Mouse (Mus musculus): ENCODE data around the gene Soga1. TPM values are rescaled to one million over a fixed set of nuclear protein-coding genes. Genes with fewer than 3 reads are reported as not detected.

Gene Soga1
- polyA plus RNA-seq, 1 experiment from 2014 or later: 8.2 TPM

DNA sequence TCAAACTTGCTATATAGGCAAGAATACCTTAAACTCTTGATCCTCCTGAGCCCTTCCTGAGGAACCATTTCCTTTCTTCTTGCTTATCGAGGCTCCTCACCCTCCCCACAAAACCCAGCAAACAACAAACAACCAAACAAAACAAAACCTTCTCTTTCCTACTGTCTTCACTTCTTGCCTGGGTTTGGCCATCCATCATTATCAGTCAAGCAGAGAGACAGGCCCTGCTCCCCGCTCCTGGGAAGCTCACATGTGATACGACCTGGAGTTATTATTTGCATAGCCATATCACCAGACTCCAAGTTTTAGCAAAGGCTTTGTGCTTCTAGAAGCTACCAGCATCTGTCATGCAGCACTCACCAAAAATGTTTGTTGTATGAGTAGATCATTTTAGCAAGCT is 91.7 kb downstream of the Soga1 start:
- 89% methylated on average over 3 of the region's 3 CpGs for WGBS
- no peak for ATAC-seq (replicated peaks; ENCODE audit: low FRiP score)

DNA sequence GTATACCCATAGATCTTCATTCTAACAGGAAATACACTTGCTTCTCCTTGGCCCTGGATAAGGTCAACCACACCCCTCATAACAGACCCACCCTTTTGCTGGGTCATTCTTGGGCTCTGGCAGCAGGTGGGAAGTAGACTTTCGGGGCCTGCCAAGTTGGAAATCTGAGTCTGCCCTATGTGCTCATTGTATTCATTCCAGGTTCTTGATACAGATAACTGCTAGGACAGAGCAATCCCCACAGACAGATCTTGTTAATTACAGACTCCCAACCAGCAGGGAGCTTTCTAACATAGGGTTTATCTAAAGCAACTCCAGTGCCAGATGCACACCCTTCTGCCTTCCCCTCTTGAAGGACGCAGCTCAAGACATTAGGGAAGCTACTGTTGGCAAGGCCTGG is 96.2 kb downstream of the Soga1 start:
- H3K27ac ChIP-seq (ENCODE audit: low read depth, low read length): no peak overlapping the region
- H3K36me3 ChIP-seq (ENCODE audit: control insufficient read depth, insufficient read depth, low read length): no peaks in the 10 kb centered on the region
- no peak overlapping the region for H3K4me2 ChIP-seq (ENCODE audit: low read depth, low read length, severe bottlenecking)
- no peaks in the 10 kb centered on the region for H3K9me3 ChIP-seq (ENCODE audit: control insufficient read depth, low read length)
- WGBS: 78% methylated on average over 2 of the region's 2 CpGs
- ATAC-seq (replicated peaks; ENCODE audit: low FRiP score) (no peak), DNase-seq (ENCODE audit: low spot score) (no peak)
- no peaks in the 10 kb centered on the region for H3K4me1 ChIP-seq (replicated peaks; ENCODE audit: control insufficient read depth, insufficient read depth, low read length)
- no peaks in the 10 kb centered on the region for H3K27me3 ChIP-seq (ENCODE audit: control insufficient read depth, insufficient read depth, low read length)
- no peak overlapping the region for H3K4me3 ChIP-seq (ENCODE audit: low read depth, low read length)
- H3K9ac ChIP-seq (ENCODE audit: low read length): no peak overlapping the region

More for the DNA sequence above, 91.7 kb downstream of the Soga1 start:
- Histone ChIP-seq H3K36me3 (ENCODE audit: control insufficient read depth, insufficient read depth, low read length) (no peaks in the 10 kb centered on the region), H3K4me3 (ENCODE audit: low read depth, low read length) (no peak overlapping the region), H3K4me2 (ENCODE audit: low read depth, low read length, severe bottlenecking) (no peak overlapping the region), H3K27me3 (ENCODE audit: control insufficient read depth, insufficient read depth, low read length) (no peaks in the 10 kb centered on the region), H3K9me3 (ENCODE audit: control insufficient read depth, low read length) (no peaks in the 10 kb centered on the region), H3K27ac (ENCODE audit: low read depth, low read length) (no peak overlapping the region), H3K4me1 (replicated peaks; ENCODE audit: control insufficient read depth, insufficient read depth, low read length) (peaks cover 6% of the 10 kb centered on the region; the same call in 1 of the 2 replicates), H3K9ac (ENCODE audit: low read length) (no peak overlapping the region)
- no peak for DNase-seq (ENCODE audit: low spot score)

DNA sequence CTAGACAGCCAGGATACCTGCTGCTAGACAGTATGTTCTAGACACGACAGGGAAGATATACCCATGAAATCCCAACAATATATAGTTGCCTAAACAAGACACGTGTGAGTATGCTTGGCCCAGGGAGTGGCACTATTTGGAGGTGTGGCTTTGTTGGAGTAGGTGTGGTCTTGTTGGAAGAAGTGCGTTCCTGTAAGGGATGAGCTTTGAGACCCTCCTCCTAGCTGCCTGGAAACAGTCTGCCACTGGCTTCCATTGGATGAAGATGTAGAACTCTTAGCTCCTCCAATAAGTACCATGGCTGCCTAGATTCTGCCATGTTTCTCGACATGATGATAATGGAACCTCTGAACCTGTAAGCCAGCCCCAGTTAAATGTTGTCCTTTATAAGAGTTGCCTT is 97.8 kb downstream of the Soga1 start:
- DNase-seq (ENCODE audit: low spot score) (no peak), ATAC-seq (replicated peaks; ENCODE audit: low FRiP score) (no peak)
- Histone ChIP-seq H3K27me3 (ENCODE audit: control insufficient read depth, insufficient read depth, low read length) (no peaks in the 10 kb centered on the region), H3K4me2 (ENCODE audit: low read depth, low read length, severe bottlenecking) (no peak overlapping the region), H3K4me3 (ENCODE audit: low read depth, low read length) (no peak overlapping the region), H3K36me3 (ENCODE audit: control insufficient read depth, insufficient read depth, low read length) (no peaks in the 10 kb centered on the region), H3K9me3 (ENCODE audit: control insufficient read depth, low read length) (no peaks in the 10 kb centered on the region), H3K9ac (ENCODE audit: low read length) (no peak overlapping the region), H3K27ac (ENCODE audit: low read depth, low read length) (no peak overlapping the region), H3K4me1 (replicated peaks; ENCODE audit: control insufficient read depth, insufficient read depth, low read length) (no peaks in the 10 kb centered on the region)
- WGBS: 87% methylated on average over 4 of the region's 4 CpGs

DNA sequence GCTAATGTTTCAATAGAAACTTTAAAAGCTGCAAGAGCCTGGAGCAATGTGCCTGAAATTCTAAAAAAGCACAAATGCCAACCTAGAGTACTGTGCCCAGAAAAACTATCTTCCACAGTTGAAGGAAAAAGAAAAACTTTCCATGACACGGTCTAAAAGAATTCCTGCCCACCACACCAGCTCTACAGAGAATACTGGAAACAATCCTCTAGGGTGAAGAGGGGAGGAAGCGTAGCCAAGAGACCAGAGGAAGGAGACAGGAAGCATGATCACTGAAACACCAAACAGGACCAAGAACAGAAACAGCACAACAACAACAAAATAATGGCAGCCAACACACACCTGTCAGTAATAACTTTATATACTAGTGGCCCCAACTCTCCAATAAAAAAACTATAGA is 99.0 kb downstream of the Soga1 start:
- Histone ChIP-seq H3K27me3 (ENCODE audit: control insufficient read depth, insufficient read depth, low read length) (no peaks in the 10 kb centered on the region), H3K4me2 (ENCODE audit: low read depth, low read length, severe bottlenecking) (no peak overlapping the region), H3K36me3 (ENCODE audit: control insufficient read depth, insufficient read depth, low read length) (no peaks in the 10 kb centered on the region), H3K9me3 (ENCODE audit: control insufficient read depth, low read length) (no peaks in the 10 kb centered on the region), H3K9ac (ENCODE audit: low read length) (no peak overlapping the region), H3K4me3 (ENCODE audit: low read depth, low read length) (no peak overlapping the region), H3K27ac (ENCODE audit: low read depth, low read length) (no peak overlapping the region), H3K4me1 (replicated peaks; ENCODE audit: control insufficient read depth, insufficient read depth, low read length) (no peaks in the 10 kb centered on the region)
- 89% methylated on average over 2 of the region's 2 CpGs for WGBS
- ATAC-seq (replicated peaks; ENCODE audit: low FRiP score) (no peak), DNase-seq (ENCODE audit: low spot score) (no peak)

GRCm38 (mm10) chr2:156976711-156977110 is 102.3 kb downstream of the Soga1 start:
- H3K4me2 ChIP-seq (ENCODE audit: low read depth, low read length, severe bottlenecking): no peak overlapping the region
- H3K36me3 ChIP-seq (ENCODE audit: control insufficient read depth, insufficient read depth, low read length): no peaks in the 10 kb centered on the region
- no peak overlapping the region for H3K4me3 ChIP-seq (ENCODE audit: low read depth, low read length)
- no peaks in the 10 kb centered on the region for H3K9me3 ChIP-seq (ENCODE audit: control insufficient read depth, low read length)
- ATAC-seq (replicated peaks; ENCODE audit: low FRiP score) (no peak), DNase-seq (ENCODE audit: low spot score) (no peak)
- H3K9ac ChIP-seq (ENCODE audit: low read length): no peak overlapping the region
- no peaks in the 10 kb centered on the region for H3K27me3 ChIP-seq (ENCODE audit: control insufficient read depth, insufficient read depth, low read length)
- no peaks in the 10 kb centered on the region for H3K4me1 ChIP-seq (replicated peaks; ENCODE audit: control insufficient read depth, insufficient read depth, low read length)
- H3K27ac ChIP-seq (ENCODE audit: low read depth, low read length): no peak overlapping the region

- Histone ChIP-seq H3K27ac (ENCODE audit: low read depth, low read length) (no peak overlapping the region), H3K9ac (ENCODE audit: low read length) (no peak overlapping the region), H3K4me1 (replicated peaks; ENCODE audit: control insufficient read depth, insufficient read depth, low read length) (no peaks in the 10 kb centered on the region), H3K27me3 (ENCODE audit: control insufficient read depth, insufficient read depth, low read length) (no peaks in the 10 kb centered on the region), H3K4me2 (ENCODE audit: low read depth, low read length, severe bottlenecking) (no peak overlapping the region), H3K9me3 (ENCODE audit: control insufficient read depth, low read length) (no peaks in the 10 kb centered on the region), H3K36me3 (ENCODE audit: control insufficient read depth, insufficient read depth, low read length) (no peaks in the 10 kb centered on the region), H3K4me3 (ENCODE audit: low read depth, low read length) (no peak overlapping the region)
- ATAC-seq (replicated peaks; ENCODE audit: low FRiP score) (no peak), DNase-seq (ENCODE audit: low spot score) (no peak)
- WGBS: 80% methylated on average over 2 of the region's 2 CpGs
These were observed 104.1 kb downstream of the Soga1 start for GRCm38 (mm10) chr2:156974967-156975366.

DNA sequence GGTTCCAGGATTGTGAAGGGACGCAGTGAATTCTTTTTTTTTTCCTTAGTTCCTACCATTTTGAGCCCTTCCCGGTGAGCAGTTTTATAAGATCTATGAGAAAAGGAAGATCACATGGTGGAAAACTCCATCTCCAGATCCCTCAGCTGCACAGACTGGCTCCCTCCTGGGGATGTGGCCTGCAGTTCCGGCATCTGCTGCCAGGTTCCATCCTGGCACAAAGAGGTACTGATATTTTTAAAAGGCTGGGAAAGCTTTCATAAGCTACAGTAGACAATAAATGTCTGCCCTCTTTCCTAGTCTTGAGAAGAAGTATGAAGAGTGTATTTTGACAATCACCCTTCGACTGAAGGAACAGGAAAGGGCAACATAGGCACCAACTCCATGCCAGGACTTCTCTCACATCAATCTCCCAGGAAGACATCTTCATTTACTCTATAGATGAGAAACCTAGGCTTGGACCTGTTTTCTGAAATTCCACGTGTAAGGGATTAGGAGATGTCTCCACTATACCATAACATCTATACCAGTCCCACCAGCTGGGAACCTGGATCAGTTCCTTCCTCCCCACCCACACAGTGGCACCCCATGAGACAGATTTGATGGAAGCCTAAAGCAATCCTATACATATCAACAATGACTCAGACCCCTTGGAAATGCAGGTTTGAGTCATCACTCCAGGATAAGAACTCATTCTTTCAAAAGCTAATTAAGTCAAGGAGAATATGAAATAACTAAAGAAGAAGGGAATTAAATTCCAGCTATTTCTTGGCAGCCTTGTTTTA is 105.5 kb downstream of the Soga1 start:
- Histone ChIP-seq H3K4me1 (replicated peaks; ENCODE audit: control insufficient read depth, insufficient read depth, low read length) (no peaks in the 10 kb centered on the region), H3K4me2 (ENCODE audit: low read depth, low read length, severe bottlenecking) (no peak overlapping the region), H3K9ac (ENCODE audit: low read length) (no peak overlapping the region), H3K4me3 (ENCODE audit: low read depth, low read length) (no peak overlapping the region), H3K9me3 (ENCODE audit: control insufficient read depth, low read length) (no peaks in the 10 kb centered on the region), H3K36me3 (ENCODE audit: control insufficient read depth, insufficient read depth, low read length) (no peaks in the 10 kb centered on the region), H3K27ac (ENCODE audit: low read depth, low read length) (no peak overlapping the region), H3K27me3 (ENCODE audit: control insufficient read depth, insufficient read depth, low read length) (no peaks in the 10 kb centered on the region)
- ATAC-seq (replicated peaks; ENCODE audit: low FRiP score): no peak
- no peak for DNase-seq (ENCODE audit: low spot score)
- 86% methylated on average over 5 of the region's 5 CpGs for WGBS

GRCm38 (mm10) chr2:156970253-156970652 is 108.8 kb downstream of the Soga1 start:
- Histone ChIP-seq H3K4me3 (ENCODE audit: low read depth, low read length) (no peak overlapping the region), H3K27ac (ENCODE audit: low read depth, low read length) (no peak overlapping the region), H3K4me1 (replicated peaks; ENCODE audit: control insufficient read depth, insufficient read depth, low read length) (no peaks in the 10 kb centered on the region), H3K9me3 (ENCODE audit: control insufficient read depth, low read length) (no peaks in the 10 kb centered on the region), H3K9ac (ENCODE audit: low read length) (no peak overlapping the region), H3K4me2 (ENCODE audit: low read depth, low read length, severe bottlenecking) (no peak overlapping the region), H3K27me3 (ENCODE audit: control insufficient read depth, insufficient read depth, low read length) (no peaks in the 10 kb centered on the region), H3K36me3 (ENCODE audit: control insufficient read depth, insufficient read depth, low read length) (no peaks in the 10 kb centered on the region)
- DNase-seq (ENCODE audit: low spot score) (no peak), ATAC-seq (replicated peaks; ENCODE audit: low FRiP score) (no peak)
- WGBS: 84% methylated on average over 7 of the region's 7 CpGs

GRCm38 (mm10) chr2:156968501-156968900 is 110.6 kb downstream of the Soga1 start:
- no peak overlapping the region for H3K9ac ChIP-seq (ENCODE audit: low read length)
- no peak overlapping the region for H3K4me2 ChIP-seq (ENCODE audit: low read depth, low read length, severe bottlenecking)
- no peaks in the 10 kb centered on the region for H3K27me3 ChIP-seq (ENCODE audit: control insufficient read depth, insufficient read depth, low read length)
- H3K4me1 ChIP-seq (replicated peaks; ENCODE audit: control insufficient read depth, insufficient read depth, low read length): no peaks in the 10 kb centered on the region
- no peak overlapping the region for H3K4me3 ChIP-seq (ENCODE audit: low read depth, low read length)
- DNase-seq (ENCODE audit: low spot score): no peak
- no peaks in the 10 kb centered on the region for H3K9me3 ChIP-seq (ENCODE audit: control insufficient read depth, low read length)
- WGBS: 74% methylated on average over 4 of the region's 4 CpGs
- ATAC-seq (replicated peaks; ENCODE audit: low FRiP score): no peak
- no peaks in the 10 kb centered on the region; the same call in 1 of the 2 replicates for H3K36me3 ChIP-seq (ENCODE audit: control insufficient read depth, insufficient read depth, low read length)
- no peak overlapping the region for H3K27ac ChIP-seq (ENCODE audit: low read depth, low read length)

All from forebrain, embryonic 11.5 days (tissue).